Mouse (Mus musculus): ENCODE data around the gene D130043K22Rik. TPM values are rescaled to one million over a fixed set of nuclear protein-coding genes. Genes with fewer than 3 reads are reported as not detected.

The D130043K22Rik gene
- polyA plus RNA-seq, 1 experiment, result not detected

DNA sequence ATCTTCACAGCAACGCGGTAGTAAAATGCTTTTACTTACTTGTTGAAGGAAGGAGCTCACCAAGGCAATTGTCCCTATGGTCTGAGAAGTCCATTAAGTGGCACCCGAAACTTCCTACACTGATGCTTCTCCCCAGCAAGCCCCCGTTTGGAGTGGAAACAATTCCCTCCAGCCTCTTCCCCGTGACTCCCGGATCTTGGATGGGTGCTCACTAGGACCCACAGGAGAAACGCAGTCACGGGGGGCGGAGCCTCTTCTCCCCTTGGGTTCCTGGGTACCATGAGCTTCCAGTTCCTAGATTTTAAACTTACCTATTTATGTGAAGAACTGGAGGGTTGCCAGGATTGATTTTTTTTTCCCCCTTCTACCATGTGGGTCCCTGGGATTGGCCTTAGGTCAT, 94.5 kb downstream of the D130043K22Rik start:
- TF ChIP-seq POLR2A (IDR thresholded peaks at IDR 0.05; ENCODE audit: insufficient read depth, low read length), result no peak
- no peak for TF ChIP-seq EP300 (IDR thresholded peaks at IDR 0.05; ENCODE audit: insufficient read depth, low read depth, low read length)
- no peak for TF ChIP-seq CTCF (IDR thresholded peaks at IDR 0.05; ENCODE audit: low read depth, low read length)
- no peak overlapping the region for H3K9ac ChIP-seq (ENCODE audit: low read depth, poor library complexity, severe bottlenecking)

GRCm38 (mm10) chr13:24942512-24943282, 97.8 kb downstream of the D130043K22Rik start, which contains the start of gene Gpld1:
TSS of gene Gpld1 (plus strand) at chr13:24943152.
- no peak for TF ChIP-seq CTCF (IDR thresholded peaks at IDR 0.05; ENCODE audit: low read depth, low read length)
- TF ChIP-seq POLR2A (IDR thresholded peaks at IDR 0.05; ENCODE audit: insufficient read depth, low read length), result no peak
- no peak for TF ChIP-seq EP300 (IDR thresholded peaks at IDR 0.05; ENCODE audit: insufficient read depth, low read depth, low read length)

More for the DNA sequence above, 94.5 kb downstream of the D130043K22Rik start:
- H3K36me3 ChIP-seq (ENCODE audit: control insufficient read depth, insufficient read depth, low read length, poor library complexity, severe bottlenecking), result no peaks in the 10 kb centered on the region
- H3K4me3 ChIP-seq (ENCODE audit: low read depth, low read length), result no peak overlapping the region
- H3K27ac ChIP-seq (ENCODE audit: insufficient read depth, low read length), result no peak overlapping the region
- no peaks in the 10 kb centered on the region; the same call in 1 of the 2 replicates for H3K27me3 ChIP-seq (ENCODE audit: control insufficient read depth, insufficient read depth, low read length, poor library complexity, severe bottlenecking)
- no peaks in the 10 kb centered on the region for H3K4me1 ChIP-seq (ENCODE audit: control insufficient read depth, insufficient read depth, low read length)
- no peaks in the 10 kb centered on the region for H3K9me3 ChIP-seq (replicated peaks; ENCODE audit: control insufficient read depth, insufficient read depth, low read length, poor library complexity, severe bottlenecking)

GRCm38 (mm10) chr13:24943303-24943702, 98.4 kb downstream of the D130043K22Rik start:
- Histone ChIP-seq H3K4me3 (ENCODE audit: low read depth, low read length) (no peak overlapping the region), H3K27me3 (ENCODE audit: control insufficient read depth, insufficient read depth, low read length, poor library complexity, severe bottlenecking) (no peaks in the 10 kb centered on the region; the same call in 1 of the 2 replicates), H3K27ac (ENCODE audit: insufficient read depth, low read length) (no peak overlapping the region), H3K9ac (ENCODE audit: low read depth, poor library complexity, severe bottlenecking) (no peak overlapping the region), H3K4me1 (ENCODE audit: control insufficient read depth, insufficient read depth, low read length) (no peaks in the 10 kb centered on the region), H3K36me3 (ENCODE audit: control insufficient read depth, insufficient read depth, low read length, poor library complexity, severe bottlenecking) (no peaks in the 10 kb centered on the region), H3K9me3 (replicated peaks; ENCODE audit: control insufficient read depth, insufficient read depth, low read length, poor library complexity, severe bottlenecking) (no peaks in the 10 kb centered on the region)
- TF ChIP-seq CTCF (IDR thresholded peaks at IDR 0.05; ENCODE audit: low read depth, low read length) (no peak), EP300 (IDR thresholded peaks at IDR 0.05; ENCODE audit: insufficient read depth, low read depth, low read length) (no peak), POLR2A (IDR thresholded peaks at IDR 0.05; ENCODE audit: insufficient read depth, low read length) (no peak)

More at GRCm38 (mm10) chr13:24942512-24943282, 97.8 kb downstream of the D130043K22Rik start, which contains the start of gene Gpld1:
- Histone ChIP-seq H3K27ac (ENCODE audit: insufficient read depth, low read length) (no peak within 1 kb of the TSS), H3K4me1 (ENCODE audit: control insufficient read depth, insufficient read depth, low read length) (no peaks in the 10 kb centered on the region), H3K9me3 (replicated peaks; ENCODE audit: control insufficient read depth, insufficient read depth, low read length, poor library complexity, severe bottlenecking) (no peaks in the 10 kb centered on the region), H3K9ac (ENCODE audit: low read depth, poor library complexity, severe bottlenecking) (no peak within 1 kb of the TSS), H3K36me3 (ENCODE audit: control insufficient read depth, insufficient read depth, low read length, poor library complexity, severe bottlenecking) (no peaks in the 10 kb centered on the region), H3K27me3 (ENCODE audit: control insufficient read depth, insufficient read depth, low read length, poor library complexity, severe bottlenecking) (no peaks in the 10 kb centered on the region; the same call in 1 of the 2 replicates), H3K4me3 (ENCODE audit: low read depth, low read length) (no peak within 1 kb of the TSS)

DNA sequence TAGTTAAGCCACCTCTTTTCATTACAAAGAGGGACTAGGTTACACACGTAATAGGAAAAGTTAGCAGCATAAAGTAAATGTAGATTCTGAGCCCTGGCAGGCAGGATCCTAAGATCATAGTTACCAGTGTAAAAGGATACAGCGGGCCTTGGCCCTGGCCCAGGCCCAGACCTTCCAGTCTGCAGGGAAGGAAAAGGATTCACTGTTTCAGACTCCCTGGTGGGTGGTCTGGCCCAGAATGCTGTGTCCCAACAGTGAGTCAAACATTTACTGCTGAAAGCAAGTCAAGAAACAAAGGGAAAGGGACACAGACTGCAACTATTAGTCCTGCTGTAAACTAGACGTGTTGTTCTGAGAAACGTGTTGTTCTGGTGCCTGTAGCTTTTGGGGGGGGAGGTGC, 100.6 kb downstream of the D130043K22Rik start:
- H3K36me3 ChIP-seq (ENCODE audit: control insufficient read depth, insufficient read depth, low read length, poor library complexity, severe bottlenecking), result no peaks in the 10 kb centered on the region
- no peak for TF ChIP-seq POLR2A (IDR thresholded peaks at IDR 0.05; ENCODE audit: insufficient read depth, low read length)
- no peak for TF ChIP-seq CTCF (IDR thresholded peaks at IDR 0.05; ENCODE audit: low read depth, low read length)
- TF ChIP-seq EP300 (IDR thresholded peaks at IDR 0.05; ENCODE audit: insufficient read depth, low read depth, low read length), result no peak
- H3K4me1 ChIP-seq (ENCODE audit: control insufficient read depth, insufficient read depth, low read length), result no peaks in the 10 kb centered on the region
- no peak overlapping the region for H3K9ac ChIP-seq (ENCODE audit: low read depth, poor library complexity, severe bottlenecking)
- H3K4me3 ChIP-seq (ENCODE audit: low read depth, low read length), result no peak overlapping the region
- no peaks in the 10 kb centered on the region; the same call in 1 of the 2 replicates for H3K27me3 ChIP-seq (ENCODE audit: control insufficient read depth, insufficient read depth, low read length, poor library complexity, severe bottlenecking)
- no peak overlapping the region for H3K27ac ChIP-seq (ENCODE audit: insufficient read depth, low read length)
- H3K9me3 ChIP-seq (replicated peaks; ENCODE audit: control insufficient read depth, insufficient read depth, low read length, poor library complexity, severe bottlenecking), result no peaks in the 10 kb centered on the region

GRCm38 (mm10) chr13:24947158-24947557, 102.2 kb downstream of the D130043K22Rik start:
- Histone ChIP-seq H3K4me3 (ENCODE audit: low read depth, low read length) (no peak overlapping the region), H3K27ac (ENCODE audit: insufficient read depth, low read length) (no peak overlapping the region), H3K36me3 (ENCODE audit: control insufficient read depth, insufficient read depth, low read length, poor library complexity, severe bottlenecking) (no peaks in the 10 kb centered on the region), H3K4me1 (ENCODE audit: control insufficient read depth, insufficient read depth, low read length) (no peaks in the 10 kb centered on the region), H3K27me3 (ENCODE audit: control insufficient read depth, insufficient read depth, low read length, poor library complexity, severe bottlenecking) (no peaks in the 10 kb centered on the region; the same call in 1 of the 2 replicates), H3K9ac (ENCODE audit: low read depth, poor library complexity, severe bottlenecking) (no peak overlapping the region), H3K9me3 (replicated peaks; ENCODE audit: control insufficient read depth, insufficient read depth, low read length, poor library complexity, severe bottlenecking) (no peaks in the 10 kb centered on the region)
- TF ChIP-seq POLR2A (IDR thresholded peaks at IDR 0.05; ENCODE audit: insufficient read depth, low read length) (no peak), CTCF (IDR thresholded peaks at IDR 0.05; ENCODE audit: low read depth, low read length) (no peak), EP300 (IDR thresholded peaks at IDR 0.05; ENCODE audit: insufficient read depth, low read depth, low read length) (no peak)

DNA sequence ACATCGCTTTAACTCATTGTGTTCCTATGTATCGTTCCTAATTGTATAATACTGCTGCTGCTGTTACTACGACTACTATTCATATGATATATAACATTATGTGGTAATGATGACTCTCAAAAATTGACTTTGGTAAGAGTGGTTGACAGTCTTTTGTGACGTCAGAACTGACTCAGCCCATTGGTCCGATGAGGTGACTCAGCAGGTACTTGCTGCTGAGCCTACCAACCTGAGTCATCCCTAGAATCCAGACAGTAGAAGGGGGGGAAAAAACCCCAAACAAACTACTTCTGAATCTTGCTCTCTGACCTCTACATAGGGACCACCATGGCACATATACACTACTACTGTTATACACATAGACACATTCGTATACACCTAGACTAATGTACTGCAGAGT, 103.9 kb downstream of the D130043K22Rik start:
- H3K9ac ChIP-seq (ENCODE audit: low read depth, poor library complexity, severe bottlenecking), result no peak overlapping the region
- no peaks in the 10 kb centered on the region for H3K9me3 ChIP-seq (replicated peaks; ENCODE audit: control insufficient read depth, insufficient read depth, low read length, poor library complexity, severe bottlenecking)
- no peak overlapping the region for H3K27ac ChIP-seq (ENCODE audit: insufficient read depth, low read length)
- H3K4me3 ChIP-seq (ENCODE audit: low read depth, low read length), result no peak overlapping the region
- no peaks in the 10 kb centered on the region for H3K4me1 ChIP-seq (ENCODE audit: control insufficient read depth, insufficient read depth, low read length)
- no peaks in the 10 kb centered on the region; the same call in 1 of the 2 replicates for H3K27me3 ChIP-seq (ENCODE audit: control insufficient read depth, insufficient read depth, low read length, poor library complexity, severe bottlenecking)
- no peaks in the 10 kb centered on the region for H3K36me3 ChIP-seq (ENCODE audit: control insufficient read depth, insufficient read depth, low read length, poor library complexity, severe bottlenecking)
- TF ChIP-seq EP300 (IDR thresholded peaks at IDR 0.05; ENCODE audit: insufficient read depth, low read depth, low read length) (no peak), POLR2A (IDR thresholded peaks at IDR 0.05; ENCODE audit: insufficient read depth, low read length) (no peak), CTCF (IDR thresholded peaks at IDR 0.05; ENCODE audit: low read depth, low read length) (no peak)

Other genes with a start within 250 kb of the D130043K22Rik start
- gene Armh2, start 103.9 kb upstream of the D130043K22Rik start, polyA plus RNA-seq (2011; ENCODE audit: insufficient read depth, insufficient read length, low read depth, missing spikeins), result not detected in 2 replicates
- gene Gmnn, start 83.2 kb upstream of the D130043K22Rik start, polyA plus RNA-seq (2011; ENCODE audit: insufficient read depth, insufficient read length, low read depth, missing spikeins), result 127 and 129 TPM in 2 replicates
- gene BC005537, start 43.5 kb upstream of the D130043K22Rik start, polyA plus RNA-seq (2011; ENCODE audit: insufficient read depth, insufficient read length, low read depth, missing spikeins), result 78.9 and 92.7 TPM in 2 replicates
- 90.7 and 93.1 TPM in 2 replicates for gene Acot13, start 13.6 kb upstream of the D130043K22Rik start, polyA plus RNA-seq (2011; ENCODE audit: insufficient read depth, insufficient read length, low read depth, missing spikeins)
- 88.3 and 95.8 TPM in 2 replicates for gene Tdp2, start 13.5 kb upstream of the D130043K22Rik start, polyA plus RNA-seq (2011; ENCODE audit: insufficient read depth, insufficient read length, low read depth, missing spikeins)
- 14.2 and 14.6 TPM in 2 replicates for gene Aldh5a1, start 92.5 kb downstream of the D130043K22Rik start, polyA plus RNA-seq (2011; ENCODE audit: insufficient read depth, insufficient read length, low read depth, missing spikeins)
- gene Gpld1, start 98.0 kb downstream of the D130043K22Rik start, polyA plus RNA-seq (2011; ENCODE audit: insufficient read depth, insufficient read length, low read depth, missing spikeins), result 2.1 and 2.5 TPM in 2 replicates
- gene Mrs2, start 175.2 kb downstream of the D130043K22Rik start, polyA plus RNA-seq (2011; ENCODE audit: insufficient read depth, insufficient read length, low read depth, missing spikeins), result 21.8 and 29.6 TPM in 2 replicates
- 2.5 and 3.5 TPM in 2 replicates for gene Dcdc2a, start 210.9 kb downstream of the D130043K22Rik start, polyA plus RNA-seq (2011; ENCODE audit: insufficient read depth, insufficient read length, low read depth, missing spikeins)

Data from ES-Bruce4 (cell line).